Mouse (Mus musculus): ENCODE results near the gene Btbd35f10. TPM values are rescaled to one million over a fixed set of nuclear protein-coding genes. Genes with fewer than 3 reads are reported as not detected.

The Btbd35f10 gene
- polyA plus RNA-seq (2012; rRNA removed; ENCODE audit: low replicate concordance) = not detected in 2 replicates

GRCm38 (mm10) chrX:3752785-3753184 lies at the start of gene Btbd35f10:
Gene Btbd35f10, minus strand, starts transcription at chrX:3752885.

Other genes with a start within 250 kb of the Btbd35f10 start
- gene Btbd35f18, start 52.7 kb downstream of the Btbd35f10 start, polyA plus RNA-seq (2012; rRNA removed; ENCODE audit: low replicate concordance) = not detected in 2 replicates
- not detected in 2 replicates for gene Btbd35f16, start 204.1 kb upstream of the Btbd35f10 start, polyA plus RNA-seq (2012; rRNA removed; ENCODE audit: low replicate concordance)